Mouse (Mus musculus) erythroblast, embryonic 14.5 days (primary cell): ENCODE measurements around the gene Tex19.2.

Source experiments
- GATA1 ChIP-seq: IDR thresholded peaks from 2 replicates; pipeline ENCODE4 v1.6.1; 2012; ENCODE audit warnings: low read length, inconsistent platforms, mixed read lengths
- TAL1 ChIP-seq: IDR thresholded peaks from 3 replicates; pipeline ENCODE4 v1.6.1; 2012; ENCODE audit warnings: low read length, inconsistent platforms, mixed read lengths

DNA sequence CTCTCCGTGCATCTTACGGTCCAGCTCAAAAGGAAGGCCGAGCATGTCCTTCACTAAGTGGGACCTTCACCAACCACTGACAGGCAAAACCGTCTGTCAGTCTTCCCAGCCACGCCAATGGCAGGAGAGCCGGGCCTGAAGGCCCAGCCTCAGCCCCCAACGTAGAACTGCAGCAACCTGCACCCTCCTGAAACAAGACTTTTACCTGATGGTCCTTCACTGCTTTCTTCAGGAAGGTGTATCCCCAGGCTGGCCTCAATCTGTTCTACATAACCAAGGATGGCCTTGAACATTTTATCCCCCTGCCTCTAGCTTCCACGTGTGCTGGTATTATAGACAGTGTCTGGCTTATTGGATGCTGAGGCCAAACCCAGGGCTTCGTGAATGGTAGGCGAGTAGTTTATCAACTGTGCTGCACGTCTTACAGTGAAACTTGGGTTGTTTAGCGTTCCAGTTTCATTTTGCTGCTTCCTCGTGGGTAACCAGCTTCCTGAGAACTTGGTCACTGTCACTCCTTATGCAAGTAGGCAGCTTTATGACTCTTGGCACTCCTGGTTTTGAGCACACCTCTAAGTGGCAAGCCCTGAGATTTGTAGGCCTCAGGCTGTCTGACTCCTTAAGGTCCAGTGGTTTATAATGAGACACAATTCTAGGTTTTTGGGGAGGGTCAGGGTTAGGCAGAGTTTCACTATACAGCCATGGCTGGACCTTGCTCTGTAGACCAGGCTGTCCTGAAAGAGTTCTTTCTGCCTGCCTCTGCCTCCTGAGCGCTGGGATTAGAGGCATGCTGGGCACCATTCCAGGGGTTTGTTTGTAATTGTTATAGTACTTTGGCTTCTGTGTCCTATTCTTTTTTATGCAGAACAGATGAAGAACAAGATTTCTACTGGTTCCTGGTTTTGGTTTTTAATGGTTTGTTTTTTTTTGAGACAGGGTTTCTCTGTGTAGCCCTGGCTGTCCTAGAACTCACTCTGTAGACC, 25.6 kb downstream of the Tex19.2 start:
- TF ChIP-seq GATA1 = no peak
- TF ChIP-seq TAL1 = no peak
